Mouse (Mus musculus) olfactory bulb, adult 2 months (tissue): Measurements from ENCODE around the gene Gm42417.

Source experiments
- CTCF ChIP-seq: fragments of 200-500 bp; IDR thresholded peaks from 2 replicates; pipeline ENCODE4 v1.5.1; 2012; ENCODE audit warnings: low read depth, mild to moderate bottlenecking, low read length, moderate library complexity; ENCODE audit not compliant: insufficient read depth
- POLR2A ChIP-seq: fragments of 200-500 bp; IDR thresholded peaks from 2 replicates; pipeline ENCODE4 v1.6.1; 2012; ENCODE audit warnings: mild to moderate bottlenecking, low read depth, low read length, moderate library complexity; ENCODE audit not compliant: insufficient read depth

GRCm38 (mm10) chr1:36567818-36568603, 28.8 kb upstream of the Gm42417 start:
- TF ChIP-seq POLR2A (no peak), CTCF (no peak)
